ENCODE assay signal across 19 mouse cellular contexts in genomic region chr12:58201190-58201589, GRCm38 (mm10). TPM values are rescaled to one million over a fixed set of nuclear protein-coding genes. Genes with fewer than 3 reads are reported as not detected.
DNase-seq lines count a peak whose midpoint lies in the region; ATAC-seq and TF ChIP-seq lines count a peak whose summit lies in the region.
"Had no signal": no experiment of that assay in that cellular context is flagged by ENCODE, and none has a peak within 500 bp of the region (broad histone marks: within the 10 kb centered on the region; RNA-seq: fewer than 3 reads in every experiment).

No protein-coding gene starts in this region.

- no peaks in the 10 kb centered on the region for H3K9me3 ChIP-seq in forebrain, embryonic 14.5 days (replicated peaks; ENCODE audit: control insufficient read depth, low read length)
- H3K9me3 ChIP-seq in forebrain, embryonic 15.5 days, result no peaks in the 10 kb centered on the region
- H3K9me3 ChIP-seq: embryonic facial prominence, embryonic 12.5 days; forebrain, embryonic 12.5 days; heart, embryonic 12.5 days; hindbrain, embryonic 12.5 days; limb, embryonic 15.5 days had no signal

- no peak for ATAC-seq in forebrain, embryonic 14.5 days
- no peak for ATAC-seq in forebrain, embryonic 15.5 days (replicated peaks)

- H3K9ac ChIP-seq in forebrain, embryonic 14.5 days (ENCODE audit: low read length), result no peak overlapping the region
- H3K9ac ChIP-seq in forebrain, embryonic 15.5 days (replicated peaks), result no peak overlapping the region
- H3K9ac ChIP-seq: embryonic facial prominence, embryonic 12.5 days; forebrain, embryonic 12.5 days; heart, embryonic 12.5 days; hindbrain, embryonic 12.5 days; limb, embryonic 15.5 days had no signal

- no peak overlapping the region for H3K4me3 ChIP-seq in forebrain, embryonic 14.5 days (ENCODE audit: low read depth, low read length)
- H3K4me3 ChIP-seq in forebrain, embryonic 15.5 days, result no peak overlapping the region
- no peak overlapping the region for H3K4me3 ChIP-seq in left cerebral cortex, adult 2 months
- H3K4me3 ChIP-seq: embryonic facial prominence, embryonic 12.5 days; forebrain, embryonic 12.5 days; heart, embryonic 12.5 days; hindbrain, embryonic 12.5 days; limb, embryonic 15.5 days had no signal

- no peaks in the 10 kb centered on the region for H3K36me3 ChIP-seq in forebrain, embryonic 14.5 days (ENCODE audit: control insufficient read depth, insufficient read depth, low read length)
- no peaks in the 10 kb centered on the region for H3K36me3 ChIP-seq in forebrain, embryonic 15.5 days
- H3K36me3 ChIP-seq: embryonic facial prominence, embryonic 12.5 days; forebrain, embryonic 12.5 days; heart, embryonic 12.5 days; hindbrain, embryonic 12.5 days; limb, embryonic 15.5 days had no signal

- no peaks in the 10 kb centered on the region for H3K4me1 ChIP-seq in forebrain, embryonic 14.5 days (ENCODE audit: control insufficient read depth, insufficient read depth, low read length)
- no peaks in the 10 kb centered on the region for H3K4me1 ChIP-seq in forebrain, embryonic 15.5 days
- H3K4me1 ChIP-seq: embryonic facial prominence, embryonic 12.5 days; forebrain, embryonic 12.5 days; heart, embryonic 12.5 days; hindbrain, embryonic 12.5 days; limb, embryonic 15.5 days had no signal

- DNase-seq in forebrain, embryonic 14.5 days (ENCODE audit: low spot score), result peak; percentile 45
- no peak for DNase-seq in left cerebral cortex, adult 2 months (ENCODE audit: extremely low spot score in 1 of 2, low spot score in 2 of 2)
- no peak for DNase-seq in left cerebral cortex, postnatal 14 days (ENCODE audit: low spot score in 2 of 2)
- peak; percentile 62 for DNase-seq in 416B (ENCODE audit: low read depth)
- DNase-seq in ZHBTc4 (ENCODE audit: low read depth, low spot score), result peak; percentile 16
- DNase-seq in spleen, adult 12 weeks (ENCODE audit: low spot score), result no peak
- no peak for DNase-seq in kidney, postnatal 36 days
- DNase-seq: cerebellum, adult 8-10 months; gastrocnemius, postnatal 25 days; kidney, adult 11 months; right cerebral cortex, adult 18-20 months had no signal

- intact Hi-C loops in left cerebral cortex, adult 2 months (cut with DNase I), result loop anchor here (1.0 kb wide), 1 partner anchor 376 kb away; no protein-coding TSS in a partner anchor
- intact Hi-C loops in left cerebral cortex, postnatal 14 days (cut with DNase I), result no loop called here

- no peak overlapping the region for H3K27ac ChIP-seq in forebrain, embryonic 14.5 days (ENCODE audit: low read depth, low read length)
- no peak overlapping the region for H3K27ac ChIP-seq in forebrain, embryonic 15.5 days (replicated peaks)
- H3K27ac ChIP-seq in left cerebral cortex, adult 2 months, result no peak overlapping the region
- H3K27ac ChIP-seq: embryonic facial prominence, embryonic 12.5 days; forebrain, embryonic 12.5 days; hindbrain, embryonic 12.5 days; limb, embryonic 15.5 days had no signal

- no peak overlapping the region for H3K4me2 ChIP-seq in forebrain, embryonic 14.5 days (ENCODE audit: low read length)
- H3K4me2 ChIP-seq in forebrain, embryonic 15.5 days (replicated peaks), result no peak overlapping the region
- H3K4me2 ChIP-seq: embryonic facial prominence, embryonic 12.5 days; forebrain, embryonic 12.5 days; heart, embryonic 12.5 days; hindbrain, embryonic 12.5 days; limb, embryonic 15.5 days had no signal

- peak; percentile 73 for TF ChIP-seq CTCF in left cerebral cortex, adult 2 months (IDR thresholded peaks at IDR 0.05)

- H3K27me3 ChIP-seq in forebrain, embryonic 14.5 days (replicated peaks; ENCODE audit: control insufficient read depth, insufficient read depth, low read length), result no peaks in the 10 kb centered on the region
- no peaks in the 10 kb centered on the region for H3K27me3 ChIP-seq in forebrain, embryonic 15.5 days
- H3K27me3 ChIP-seq: embryonic facial prominence, embryonic 12.5 days; forebrain, embryonic 12.5 days; heart, embryonic 12.5 days; hindbrain, embryonic 12.5 days; limb, embryonic 15.5 days had no signal

RNA-seq across cellular contexts. Expression of gene Sstr1, which starts 10.4 kb away (rescaled TPM):
- 5.8 and 8.0 TPM in 2 replicates for polyA plus RNA-seq in forebrain, embryonic 14.5 days (2014; fragmentation: Nextera tagmentation; extraction: Ambion mirVana)
- 6.5 and 6.8 TPM in 2 replicates for polyA plus RNA-seq in forebrain, embryonic 15.5 days (2015; fragmentation: Nextera tagmentation; extraction: Ambion mirVana)
- total RNA-seq in left cerebral cortex, adult 2 months (2021), result 10 to 100 TPM; 31.5 to 32.1 TPM
- 10 to 100 TPM; 66.5 to 70.6 TPM for total RNA-seq in left cerebral cortex, postnatal 14 days (2021)
- total RNA-seq: gastrocnemius, postnatal 25 days; monocyte, adult 5-6 weeks had no signal
- polyA plus RNA-seq: testis, adult 2 months had no signal

Comparison
In these comparisons a context has a peak if more than half of its experiments do, and no peak if none do; other contexts are left out.
1. DNase-seq: peak in forebrain, embryonic 14.5 days (single experiment), 416B (single experiment) and ZHBTc4 (single experiment); none in left cerebral cortex, adult 2 months (0 of 2), left cerebral cortex, postnatal 14 days (0 of 2), spleen, adult 12 weeks (single experiment) and kidney, postnatal 36 days (0 of 2).